Mouse (Mus musculus) layer of hippocampus, postnatal 25 days (tissue): ENCODE data around the gene Pdk2. TPM values are rescaled to one million over a fixed set of nuclear protein-coding genes. Genes with fewer than 3 reads are reported as not detected.
"Not testable (repeated sequence)": the region's sequence is repeated elsewhere in the genome, so short reads cannot be mapped to it uniquely, and the experiment has no call there.

Source experiments
- DNase-seq, 2 experiments: peaks; one replicate each; pipeline ENCODE4 v3.0.0; 2022; ENCODE audit warnings: mixed read lengths in 2 of 2, low spot score in 1 of 2; ENCODE audit errors: extremely low spot score in 1 of 2
- total RNA-seq, 2 experiments: library from RNA; stranded (reverse); gene quantifications; 2 replicates each; pipeline ENCODE4 v1.2.3; 2021

Pdk2 gene
- total RNA-seq, 2 experiments from 2014 or later, result 114 to 118 TPM

- no peak for DNase-seq
Observed at GRCm38 (mm10) chr11:95032945-95033344, 8.2 kb downstream of the Pdk2 start.

DNA sequence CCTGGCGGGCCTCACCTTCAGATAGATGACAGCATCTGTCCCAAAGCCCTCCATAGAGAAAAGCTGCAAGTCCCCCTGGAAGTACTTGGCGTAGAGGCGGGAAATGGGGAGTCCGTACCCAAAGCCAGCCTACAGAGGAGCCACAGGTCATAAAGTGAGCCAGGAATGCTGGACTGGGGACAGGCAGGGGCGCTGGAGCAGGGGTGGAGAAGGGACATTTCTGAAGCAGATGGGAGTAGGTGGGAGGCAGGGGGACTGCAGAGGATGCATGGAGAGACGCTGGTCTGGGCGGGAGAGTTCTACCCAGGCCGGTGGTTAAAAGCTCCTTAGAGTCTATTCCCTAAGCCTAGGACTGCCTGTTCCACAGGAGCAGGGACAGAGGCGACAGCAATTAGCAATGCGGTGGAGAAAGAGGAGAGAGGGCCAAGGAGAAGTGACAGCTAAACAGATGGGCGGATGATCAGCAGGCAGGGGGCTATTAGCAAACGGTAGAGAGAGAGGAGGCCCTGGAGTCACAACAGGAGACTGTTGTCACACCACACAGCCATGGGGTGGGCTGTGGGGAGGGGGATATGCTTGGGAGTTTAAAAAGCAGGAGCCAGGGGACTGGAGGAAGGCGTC lies 13.2 kb downstream of the Pdk2 start:
- no peak for DNase-seq

DNA sequence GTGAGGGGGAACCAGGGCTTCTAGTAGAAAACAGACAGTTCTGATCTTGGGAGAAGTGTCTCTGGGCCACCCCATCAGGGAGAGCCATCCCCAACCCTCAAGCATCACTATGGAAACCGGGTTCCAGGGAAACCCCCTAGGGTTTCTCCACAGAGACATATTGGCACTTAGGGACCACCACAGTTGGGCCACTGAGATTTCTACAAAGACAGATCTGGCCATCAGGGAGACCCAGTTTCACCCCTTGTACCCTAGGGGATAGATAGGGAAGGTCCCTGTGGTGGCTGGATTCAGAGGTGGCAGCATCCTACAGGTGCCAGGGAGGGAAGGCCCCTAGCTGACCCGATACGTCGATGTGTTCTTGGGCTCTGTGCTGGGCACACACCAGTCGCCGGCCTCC lies 14.3 kb downstream of the Pdk2 start:
- no peak for DNase-seq

DNA sequence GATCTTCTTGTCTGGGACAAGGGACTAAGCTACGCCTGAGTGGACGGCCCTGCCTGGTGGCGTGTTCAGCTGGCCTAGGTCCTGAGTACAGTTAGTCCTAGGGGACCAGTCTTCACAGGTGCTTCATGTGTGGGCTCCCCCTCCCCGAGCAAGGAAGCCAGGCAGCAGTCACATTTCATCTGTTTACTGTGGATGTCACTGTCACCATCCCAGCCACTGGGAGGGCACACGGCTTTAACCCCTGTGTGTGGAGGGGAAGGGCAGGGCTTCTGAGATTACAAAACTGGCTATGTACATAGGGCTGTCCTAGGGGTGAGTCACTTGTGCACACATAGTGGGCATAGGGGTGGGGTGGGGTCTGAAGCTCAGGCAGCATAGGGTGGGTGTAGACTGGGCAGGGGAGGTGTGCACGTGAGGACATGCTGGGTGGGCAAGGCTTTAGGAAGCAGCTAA lies 15.0 kb downstream of the Pdk2 start:
- no peak for DNase-seq

DNA sequence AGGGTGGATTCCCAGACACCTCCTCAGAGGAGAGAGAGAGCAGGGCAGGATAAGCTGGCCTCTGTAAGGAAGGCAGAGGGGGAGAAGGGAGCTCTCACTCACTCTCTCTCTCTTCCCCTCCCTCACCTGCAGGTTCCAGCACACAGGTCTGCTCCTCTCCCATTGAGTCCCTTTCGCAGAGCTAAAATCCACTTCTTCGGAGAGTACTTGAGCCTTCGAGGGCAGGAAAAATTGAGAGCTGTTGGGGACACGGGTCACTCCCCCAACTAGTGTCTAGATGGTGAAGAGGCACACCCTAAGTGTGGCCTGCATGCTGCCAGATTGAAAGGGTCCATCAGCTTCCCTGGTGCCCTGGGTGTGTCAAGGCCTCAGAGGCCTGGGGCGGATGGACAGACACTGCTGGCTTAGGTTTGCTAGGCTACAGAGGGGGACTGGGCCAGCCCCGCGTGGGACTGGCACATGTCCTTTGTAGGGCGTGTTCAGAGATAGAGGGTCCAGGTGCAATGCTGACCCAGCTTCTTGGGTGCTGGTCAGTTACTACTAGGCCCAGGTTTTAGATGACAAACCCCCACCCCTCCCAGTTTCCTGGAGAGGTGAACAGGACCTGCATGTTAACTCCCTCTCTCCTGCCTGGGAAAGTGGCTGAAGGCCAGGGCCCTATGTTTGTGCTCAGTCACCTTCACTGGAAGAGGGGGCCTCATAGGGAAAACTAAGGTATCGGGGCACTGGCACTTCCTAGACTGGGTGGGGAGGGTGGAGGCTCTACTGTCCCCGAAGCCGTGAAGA lies 15.7 kb downstream of the Pdk2 start:
- DNase-seq, result no peak

- peak in 1 of 2 experiments; percentile 37 for DNase-seq
Observed at GRCm38 (mm10) chr11:95024439-95025184, 16.5 kb downstream of the Pdk2 start.

GRCm38 (mm10) chr11:95023481-95023880 lies 17.7 kb downstream of the Pdk2 start:
- DNase-seq, result no peak

DNA sequence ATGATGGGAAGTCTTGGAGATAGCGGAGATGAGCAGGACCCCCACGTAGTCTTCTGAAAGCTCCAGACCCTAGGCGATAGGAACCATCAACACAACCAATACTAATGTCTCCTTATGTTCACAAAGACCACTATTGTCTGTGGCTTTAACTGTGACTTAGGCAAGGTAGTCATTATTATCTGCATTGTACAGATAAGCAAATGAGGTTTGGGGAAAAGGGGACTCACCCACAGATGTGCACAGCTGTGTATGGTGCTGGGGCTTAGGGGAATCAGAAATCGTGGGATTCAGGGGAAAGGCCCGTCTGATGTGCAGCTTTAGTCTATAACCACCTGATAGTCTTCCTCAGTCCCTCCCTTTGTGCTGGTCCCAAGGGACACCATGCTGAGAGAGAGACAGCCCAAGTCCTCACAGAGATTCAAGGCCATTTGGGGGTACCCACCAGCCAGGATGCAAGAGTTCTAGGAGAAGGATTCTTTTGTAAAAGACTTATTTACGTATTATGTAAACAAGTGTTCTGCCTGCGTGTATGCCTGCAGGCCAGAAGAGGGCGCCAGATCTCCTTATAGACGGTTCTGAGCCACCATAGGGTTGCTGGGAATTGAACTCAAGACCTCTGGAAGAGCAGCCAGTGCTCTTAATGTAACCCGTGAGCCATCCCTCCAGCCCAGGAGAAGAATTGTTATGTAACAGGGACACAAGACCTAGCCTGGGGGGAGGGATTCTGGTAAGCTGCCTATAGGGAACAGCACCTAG lies 18.7 kb downstream of the Pdk2 start:
- DNase-seq, result no peak

GRCm38 (mm10) chr11:95015484-95015883 lies 25.7 kb downstream of the Pdk2 start:
- no peak for DNase-seq

GRCm38 (mm10) chr11:95012487-95012886 lies 28.7 kb downstream of the Pdk2 start:
- DNase-seq, result no peak

DNA sequence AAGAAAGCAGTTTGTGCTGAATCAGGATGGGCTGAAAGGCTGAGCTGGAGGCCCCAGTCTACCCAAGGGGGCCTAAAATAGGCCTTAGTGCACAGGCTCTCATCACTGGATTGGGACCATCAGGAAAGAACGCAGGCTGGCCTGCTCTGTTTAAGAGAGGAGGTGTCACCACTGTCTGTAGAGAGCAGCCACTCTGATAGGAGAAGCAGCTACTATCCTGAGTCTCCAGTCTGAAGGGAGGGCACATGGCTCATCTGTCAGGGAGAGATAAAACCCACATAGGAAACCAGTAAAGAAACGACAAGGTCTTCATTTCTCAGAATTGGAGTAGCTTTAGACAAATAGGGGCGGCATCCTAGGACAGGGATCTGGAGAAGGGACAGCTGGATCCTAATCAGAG lies 29.1 kb downstream of the Pdk2 start:
- no peak for DNase-seq

DNA sequence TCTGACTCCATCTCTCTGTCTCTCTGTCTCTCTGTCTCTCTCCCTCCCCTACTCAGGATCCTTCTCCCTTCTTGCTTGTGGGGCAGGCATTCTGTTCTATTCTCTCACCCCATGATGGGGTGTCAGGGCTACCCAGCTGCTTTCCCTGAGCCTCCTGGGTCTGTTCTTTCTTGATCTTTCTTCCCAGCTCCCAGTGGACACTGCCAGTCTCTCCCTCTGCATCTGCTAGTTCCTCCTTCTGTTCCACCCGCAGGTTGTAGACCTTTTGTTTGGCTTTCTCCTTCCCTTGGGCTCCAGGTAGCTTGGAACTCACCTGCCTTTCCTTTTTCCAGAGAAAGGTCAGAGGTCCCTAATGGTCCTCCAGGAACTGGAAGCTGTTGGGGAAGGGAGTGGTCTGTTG lies 29.7 kb downstream of the Pdk2 start:
- DNase-seq, result no peak

DNA sequence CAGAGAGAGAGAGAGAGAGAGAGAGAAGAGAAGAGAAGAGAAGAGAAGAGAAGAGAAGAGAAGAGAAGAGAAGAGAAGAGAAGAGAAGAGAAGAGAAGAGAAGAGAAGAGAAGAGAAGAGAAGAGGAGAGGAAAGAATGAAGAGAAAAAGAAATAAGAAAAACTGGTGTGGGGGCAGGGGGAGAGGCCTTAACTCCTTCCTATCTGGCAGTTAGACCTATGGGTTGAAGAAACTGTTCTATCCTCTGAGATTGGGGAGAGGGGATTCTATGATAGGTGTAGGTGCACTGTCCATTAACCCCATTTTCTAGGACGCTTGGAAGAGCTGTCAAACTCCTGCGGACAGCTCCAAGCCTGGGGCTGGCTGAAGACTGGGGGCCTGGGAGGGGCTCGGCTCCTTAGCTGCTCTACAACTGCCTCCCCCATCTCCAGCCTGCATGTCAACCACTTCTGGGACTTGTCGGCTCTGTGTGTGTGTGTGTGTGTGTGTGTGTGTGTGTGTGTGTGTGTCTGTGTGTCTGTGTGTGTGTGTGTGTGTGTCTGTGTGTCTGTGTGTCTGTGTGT lies 30.2 kb downstream of the Pdk2 start:
- not testable (repeated sequence) for DNase-seq

DNA sequence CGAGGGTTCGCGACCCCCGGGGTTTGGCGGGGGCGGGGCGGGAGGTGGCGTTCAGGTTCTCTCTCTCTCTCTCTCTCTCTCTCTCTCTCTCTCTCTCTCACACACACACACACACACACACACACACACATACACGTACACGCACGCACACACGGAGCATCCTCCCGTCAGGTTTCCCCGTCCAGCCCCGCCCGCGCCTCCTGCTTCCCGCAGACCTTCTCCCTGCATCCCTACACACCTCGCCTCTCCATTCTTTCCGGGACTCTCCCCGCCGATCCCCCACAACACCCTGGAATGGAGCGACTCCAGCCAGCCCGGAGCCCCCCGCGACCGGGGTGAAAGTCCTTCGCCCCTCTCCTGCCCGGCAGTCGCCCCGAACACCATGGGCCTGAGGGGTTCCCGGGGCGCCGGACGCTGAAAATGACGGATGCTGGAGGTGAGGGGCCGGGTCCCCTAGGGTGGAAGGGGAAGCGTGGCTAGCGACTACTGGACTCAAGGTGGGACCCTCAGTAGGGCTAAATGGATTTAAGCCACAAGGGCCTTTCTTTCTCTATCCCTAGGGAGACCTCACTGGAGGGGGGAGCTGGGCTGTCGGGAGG lies 30.9 kb downstream of the Pdk2 start:
- peak in 1 of 2 experiments; percentile 41 for DNase-seq

- DNase-seq, result peak; percentile 54 to 60
Observed at GRCm38 (mm10) chr11:95009629-95010014, 31.5 kb downstream of the Pdk2 start, which contains the start of gene Samd14. Gene Samd14, plus strand, starts transcription at chr11:95009879.

GRCm38 (mm10) chr11:95008661-95009628 lies 32.2 kb downstream of the Pdk2 start:
- no peak for DNase-seq

- no peak for DNase-seq
Observed at GRCm38 (mm10) chr11:95007418-95007817, 33.7 kb downstream of the Pdk2 start.

DNA sequence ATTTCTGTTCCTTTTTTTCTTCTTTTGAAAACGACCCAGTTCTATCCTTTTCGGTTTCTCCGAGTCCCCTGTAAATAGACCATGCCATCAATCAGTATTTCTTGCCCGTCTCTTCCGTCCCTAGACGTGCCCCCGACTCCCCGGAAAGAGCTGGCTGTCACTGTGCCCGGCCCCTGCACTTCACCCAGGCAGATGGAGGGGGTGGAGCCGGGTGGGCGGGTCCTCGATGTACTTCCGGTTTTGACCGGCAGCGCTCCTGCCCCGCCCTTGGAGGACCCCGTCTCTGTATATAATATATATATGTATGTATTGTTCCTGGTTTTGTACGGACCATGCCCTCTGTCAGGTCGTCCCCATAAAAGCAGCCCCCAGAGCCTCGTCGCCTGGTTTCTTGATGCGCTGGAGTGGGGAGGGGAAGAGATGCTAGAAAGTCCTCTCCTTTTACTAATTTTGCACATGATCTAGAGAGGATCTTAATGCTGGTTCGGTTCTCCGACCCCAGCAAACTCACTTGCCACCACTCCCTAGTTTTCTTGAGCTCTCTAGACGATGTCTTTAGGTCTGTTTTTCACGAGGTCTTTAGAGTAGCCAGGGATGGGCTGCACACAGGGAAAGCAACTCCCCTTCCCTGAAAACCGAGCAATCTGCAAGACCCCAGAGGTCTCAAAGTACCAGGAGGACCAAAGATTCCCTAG lies 34.5 kb downstream of the Pdk2 start:
- peak in 1 of 2 experiments; percentile 65 for DNase-seq
